Mouse (Mus musculus) right cerebral cortex, adult 18-20 months (tissue): ENCODE data around the gene B230104I21Rik.

Experiments
- DNase-seq: peaks from one replicate; pipeline ENCODE4 v3.0.0; 2022; ENCODE audit warnings: mixed read lengths

B230104I21Rik gene

DNA sequence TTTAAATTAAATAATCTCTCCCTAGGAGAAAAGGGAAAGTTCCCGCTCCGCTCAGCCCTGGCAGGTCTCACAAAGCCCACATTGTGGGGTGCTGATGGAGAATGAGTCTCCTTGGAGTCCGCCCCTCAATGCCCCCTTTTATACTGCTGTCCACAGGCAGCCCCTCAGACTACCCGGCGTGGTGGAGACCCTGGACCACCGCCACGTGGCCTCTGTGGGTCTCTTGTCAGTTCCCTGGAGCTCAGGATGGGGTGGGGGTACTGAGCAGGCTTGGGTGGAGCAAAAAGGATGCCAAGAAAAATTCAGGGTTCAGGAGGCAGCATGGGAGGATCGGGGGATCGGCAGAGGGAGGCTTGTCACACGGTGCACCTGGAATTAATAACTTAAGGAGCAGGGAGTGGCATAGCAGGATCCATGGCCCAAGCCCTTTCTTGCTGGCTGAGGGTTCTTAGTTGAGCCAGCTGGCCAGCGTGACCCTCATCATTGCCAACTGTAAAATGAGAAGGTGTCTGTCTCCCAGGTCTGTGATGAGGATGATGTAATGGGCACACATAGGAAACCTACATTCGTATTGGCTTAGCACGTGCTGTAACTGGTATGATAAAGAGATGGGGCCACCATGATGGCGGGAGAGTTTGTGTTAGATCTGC lies 60.9 kb downstream of the B230104I21Rik start:
- DNase-seq, result no peak
